Mouse (Mus musculus) embryonic facial prominence, embryonic 13.5 days (tissue): ENCODE data around the gene Zdhhc3. TPM values are rescaled to one million over a fixed set of nuclear protein-coding genes. Genes with fewer than 3 reads are reported as not detected.

ENCODE experiments used
- ATAC-seq: fragments of 200-750 bp; cut with Nextera tagmentation; 2 replicates; pipeline ENCODE4 v1.8.0; 2017; ENCODE audit warnings: low read depth; ENCODE audit not compliant: insufficient number of reproducible peaks, insufficient read depth, low FRiP score, low TSS enrichment
- H3K27ac ChIP-seq: fragments of 300-500 bp; sonication (generic); 2 replicates; pipeline ENCODE4 v1.5.1; 2015; ENCODE audit warnings: moderate library complexity, mild to moderate bottlenecking, inconsistent platforms
- H3K27me3 ChIP-seq: fragments of 300-500 bp; sonication (generic); 2 replicates; pipeline ENCODE4 v1.6.1; 2015; ENCODE audit warnings: mild to moderate bottlenecking, inconsistent platforms
- H3K36me3 ChIP-seq: fragments of 300-500 bp; sonication (generic); 2 replicates; pipeline ENCODE4 v1.6.1; 2015; ENCODE audit warnings: mild to moderate bottlenecking, inconsistent platforms
- H3K4me1 ChIP-seq: fragments of 300-500 bp; sonication (generic); 2 replicates; pipeline ENCODE4 v1.6.1; 2015; ENCODE audit warnings: inconsistent platforms
- H3K4me2 ChIP-seq: fragments of 300-500 bp; sonication (generic); 2 replicates; pipeline ENCODE4 v1.6.1; 2015; ENCODE audit warnings: moderate library complexity, mild to moderate bottlenecking, inconsistent platforms
- H3K4me3 ChIP-seq: fragments of 300-500 bp; sonication (generic); 2 replicates; pipeline ENCODE4 v1.5.1; 2015; ENCODE audit warnings: mild to moderate bottlenecking, inconsistent platforms
- H3K9ac ChIP-seq: fragments of 300-500 bp; sonication (generic); 2 replicates; pipeline ENCODE4 v1.6.1; 2015; ENCODE audit warnings: mild to moderate bottlenecking, inconsistent platforms
- H3K9me3 ChIP-seq: fragments of 300-500 bp; sonication (generic); 2 replicates; pipeline ENCODE4 v1.6.1; 2016; ENCODE audit warnings: inconsistent platforms
- WGBS: fragments of 180-500 bp; shearing (Covaris S2); methylation state at CpG from one replicate; pipeline ENCODE4 v1.1.7; 2015; ENCODE audit warnings: mixed read lengths; 5-methylcytosine and 5-hydroxymethylcytosine counted together
- polyA plus RNA-seq: library from polyadenylated mRNA; unstranded; fragments of >200 nt; fragmentation: Nextera tagmentation; extraction: Ambion mirVana; gene quantifications from 2 replicates; pipeline ENCODE4 v1.2.1, GENCODE M21; 2015

The Zdhhc3 gene
- polyA plus RNA-seq, 1 experiment from 2014 or later, result 74.7 TPM

- Histone ChIP-seq H3K27ac (no peak overlapping the region), H3K4me2 (no peak overlapping the region), H3K27me3 (no peaks in the 10 kb centered on the region), H3K4me3 (no peak overlapping the region), H3K9me3 (no peaks in the 10 kb centered on the region), H3K4me1 (peaks cover 15% of the 10 kb centered on the region), H3K9ac (no peak overlapping the region), H3K36me3 (peaks cover 14% of the 10 kb centered on the region; the same call in 1 of the 2 replicates)
- 86% methylated on average over 7 of the region's 7 CpGs for WGBS
- ATAC-seq, result no peak
Measured at GRCm38 (mm10) chr9:123109188-123109587, 3.8 kb downstream of the Zdhhc3 start.

GRCm38 (mm10) chr9:123107186-123107585, 5.8 kb downstream of the Zdhhc3 start:
- no peak overlapping the region for H3K4me3 ChIP-seq
- ATAC-seq, result no peak
- WGBS, result 92% methylated on average over 4 of the region's 4 CpGs
- H3K4me1 ChIP-seq, result peaks cover 8% of the 10 kb centered on the region
- no peaks in the 10 kb centered on the region for H3K27me3 ChIP-seq
- H3K9me3 ChIP-seq, result no peaks in the 10 kb centered on the region
- no peak overlapping the region for H3K4me2 ChIP-seq
- no peak overlapping the region for H3K9ac ChIP-seq
- H3K36me3 ChIP-seq, result peaks cover 15% of the 10 kb centered on the region; the same call in 1 of the 2 replicates
- no peak overlapping the region for H3K27ac ChIP-seq

GRCm38 (mm10) chr9:123104362-123104761, 8.6 kb downstream of the Zdhhc3 start:
- Histone ChIP-seq H3K4me3 (no peak overlapping the region), H3K9ac (no peak overlapping the region), H3K27me3 (no peaks in the 10 kb centered on the region), H3K4me2 (no peak overlapping the region), H3K27ac (no peak overlapping the region), H3K9me3 (no peaks in the 10 kb centered on the region), H3K4me1 (no peaks in the 10 kb centered on the region), H3K36me3 (peaks cover 31% of the 10 kb centered on the region)
- no peak for ATAC-seq

GRCm38 (mm10) chr9:123103425-123103824, 9.6 kb downstream of the Zdhhc3 start:
- H3K4me1 ChIP-seq, result no peaks in the 10 kb centered on the region
- H3K4me3 ChIP-seq, result no peak overlapping the region
- no peak overlapping the region for H3K9ac ChIP-seq
- H3K36me3 ChIP-seq, result peaks cover 39% of the 10 kb centered on the region
- H3K27me3 ChIP-seq, result no peaks in the 10 kb centered on the region
- no peak overlapping the region for H3K4me2 ChIP-seq
- H3K27ac ChIP-seq, result no peak overlapping the region
- H3K9me3 ChIP-seq, result no peaks in the 10 kb centered on the region
- no peak for ATAC-seq

GRCm38 (mm10) chr9:123099631-123100455, 13.2 kb downstream of the Zdhhc3 start:
- no peak overlapping the region for H3K27ac ChIP-seq
- H3K36me3 ChIP-seq, result peaks cover 65% of the 10 kb centered on the region
- H3K4me1 ChIP-seq, result no peaks in the 10 kb centered on the region
- H3K4me3 ChIP-seq, result no peak overlapping the region
- WGBS, result 94% methylated on average over 16 of the region's 16 CpGs
- no peaks in the 10 kb centered on the region for H3K27me3 ChIP-seq
- no peak overlapping the region for H3K4me2 ChIP-seq
- no peaks in the 10 kb centered on the region for H3K9me3 ChIP-seq
- H3K9ac ChIP-seq, result no peak overlapping the region
- ATAC-seq, result no peak

GRCm38 (mm10) chr9:123090844-123091243, 22.2 kb downstream of the Zdhhc3 start:
- Histone ChIP-seq H3K4me3 (no peak overlapping the region), H3K27me3 (no peaks in the 10 kb centered on the region), H3K27ac (no peak overlapping the region), H3K9ac (no peak overlapping the region), H3K9me3 (no peaks in the 10 kb centered on the region), H3K36me3 (peaks cover 78% of the 10 kb centered on the region), H3K4me1 (no peaks in the 10 kb centered on the region), H3K4me2 (no peak overlapping the region)
- WGBS, result 87% methylated on average over 4 of the region's 4 CpGs
- no peak for ATAC-seq

GRCm38 (mm10) chr9:123087558-123087957, 25.4 kb downstream of the Zdhhc3 start:
- H3K4me3 ChIP-seq, result no peak overlapping the region
- no peaks in the 10 kb centered on the region for H3K9me3 ChIP-seq
- H3K27ac ChIP-seq, result no peak overlapping the region
- H3K27me3 ChIP-seq, result no peaks in the 10 kb centered on the region
- H3K4me1 ChIP-seq, result no peaks in the 10 kb centered on the region
- WGBS, result 68% methylated on average over 3 of the region's 3 CpGs
- H3K36me3 ChIP-seq, result peaks cover 86% of the 10 kb centered on the region
- no peak for ATAC-seq
- H3K9ac ChIP-seq, result no peak overlapping the region
- no peak overlapping the region for H3K4me2 ChIP-seq

- H3K27me3 ChIP-seq, result no peaks in the 10 kb centered on the region
- ATAC-seq, result no peak
- H3K9me3 ChIP-seq, result no peaks in the 10 kb centered on the region
- no peaks in the 10 kb centered on the region for H3K4me1 ChIP-seq
- no peak overlapping the region for H3K27ac ChIP-seq
- 83% methylated on average over 1 of the region's 1 CpGs for WGBS
- no peak overlapping the region for H3K4me2 ChIP-seq
- no peak overlapping the region for H3K9ac ChIP-seq
- no peak overlapping the region for H3K4me3 ChIP-seq
- H3K36me3 ChIP-seq, result peaks cover 96% of the 10 kb centered on the region
Measured at GRCm38 (mm10) chr9:123085373-123085772, 27.6 kb downstream of the Zdhhc3 start.

- WGBS, result 91% methylated on average over 1 of the region's 1 CpGs
- no peak overlapping the region for H3K4me3 ChIP-seq
- H3K9me3 ChIP-seq, result no peaks in the 10 kb centered on the region
- no peak overlapping the region for H3K4me2 ChIP-seq
- no peak for ATAC-seq
- peaks cover 96% of the 10 kb centered on the region for H3K36me3 ChIP-seq
- H3K4me1 ChIP-seq, result no peaks in the 10 kb centered on the region
- no peak overlapping the region for H3K27ac ChIP-seq
- no peak overlapping the region for H3K9ac ChIP-seq
- no peaks in the 10 kb centered on the region for H3K27me3 ChIP-seq
Measured at GRCm38 (mm10) chr9:123080796-123081195, 32.2 kb downstream of the Zdhhc3 start.

- 92% methylated on average over 7 of the region's 7 CpGs for whole genome bisulfite sequencing
- Histone ChIP-seq H3K27me3 (no peaks in the 10 kb centered on the region), H3K36me3 (peaks cover 96% of the 10 kb centered on the region), H3K9ac (no peak overlapping the region), H3K4me3 (no peak overlapping the region), H3K4me1 (no peaks in the 10 kb centered on the region), H3K27ac (no peak overlapping the region), H3K9me3 (no peaks in the 10 kb centered on the region), H3K4me2 (no peak overlapping the region)
- no peak for ATAC-seq
Measured at GRCm38 (mm10) chr9:123080355-123080754, 32.6 kb downstream of the Zdhhc3 start.

GRCm38 (mm10) chr9:123079149-123079548, 33.9 kb downstream of the Zdhhc3 start:
- no peak for ATAC-seq

GRCm38 (mm10) chr9:123060172-123060571, 52.8 kb downstream of the Zdhhc3 start:
- Histone ChIP-seq H3K27ac (no peak overlapping the region), H3K9ac (no peak overlapping the region), H3K4me1 (no peaks in the 10 kb centered on the region), H3K9me3 (no peaks in the 10 kb centered on the region), H3K27me3 (no peaks in the 10 kb centered on the region), H3K4me3 (no peak overlapping the region), H3K36me3 (no peaks in the 10 kb centered on the region), H3K4me2 (no peak overlapping the region)
- 88% methylated on average over 3 of the region's 3 CpGs for WGBS
- ATAC-seq, result no peak

More at GRCm38 (mm10) chr9:123079149-123079548, 33.9 kb downstream of the Zdhhc3 start:
- H3K36me3 ChIP-seq, result peaks cover 93% of the 10 kb centered on the region
- H3K27ac ChIP-seq, result no peak overlapping the region
- H3K27me3 ChIP-seq, result no peaks in the 10 kb centered on the region
- 88% methylated on average over 5 of the region's 5 CpGs for WGBS
- H3K4me2 ChIP-seq, result no peak overlapping the region
- no peak overlapping the region for H3K9ac ChIP-seq
- no peak overlapping the region for H3K4me3 ChIP-seq
- H3K4me1 ChIP-seq, result no peaks in the 10 kb centered on the region
- no peaks in the 10 kb centered on the region for H3K9me3 ChIP-seq
